Mouse (Mus musculus) right cerebral cortex, postnatal 10 days (tissue): ENCODE results near the gene Gstm2.
A peak's percentile ranks its signal among the peaks of the same experiment; 100 is the strongest.

Experiments used
- DNase-seq, 2 experiments: peaks; one replicate each; pipeline ENCODE4 v3.0.0; 2021; ENCODE audit warnings: low spot score in 2 of 2

Gstm2 gene

DNA sequence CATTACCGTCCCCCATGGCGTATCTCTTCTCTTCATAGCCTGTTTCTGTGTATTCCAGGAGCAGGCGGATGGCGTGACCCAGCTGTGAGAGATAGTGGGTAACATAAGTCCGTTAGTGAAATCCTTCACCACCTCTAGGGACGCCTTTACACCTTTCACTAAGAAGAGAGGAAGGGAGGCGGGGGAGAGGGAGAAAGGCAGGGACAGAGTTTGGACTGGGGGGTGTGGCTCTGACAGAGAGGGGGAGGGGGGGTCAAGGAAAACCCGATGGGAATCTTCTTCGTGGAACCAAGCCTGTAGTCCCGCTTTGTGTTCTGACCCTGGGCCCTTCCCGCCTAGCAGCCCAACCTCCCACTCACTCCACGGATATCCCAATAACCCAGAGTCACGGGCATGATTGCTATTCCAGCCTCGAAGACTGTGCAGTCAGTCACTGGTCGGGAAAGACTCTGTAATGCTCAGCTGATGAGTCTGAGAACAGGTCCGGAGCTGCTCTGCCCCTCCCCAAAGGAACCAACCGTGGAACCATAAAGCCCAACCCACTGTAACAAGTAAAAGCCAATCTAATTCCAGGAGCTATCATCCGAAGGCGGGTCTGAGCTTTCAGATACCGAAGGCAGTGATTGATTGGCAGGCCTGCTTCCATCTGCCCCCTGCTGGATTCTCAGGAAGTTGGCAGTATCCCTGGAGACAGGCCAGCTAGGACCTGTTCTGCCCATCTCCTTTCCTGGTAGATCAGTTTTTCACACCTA, 42.8 kb downstream of the Gstm2 start, which contains the start of gene Gstm6:
Gene Gstm6 (minus strand): TSS at position 511 of the 752 bp plus-strand sequence.
- peak; percentile 61 to 72 for DNase-seq

DNA sequence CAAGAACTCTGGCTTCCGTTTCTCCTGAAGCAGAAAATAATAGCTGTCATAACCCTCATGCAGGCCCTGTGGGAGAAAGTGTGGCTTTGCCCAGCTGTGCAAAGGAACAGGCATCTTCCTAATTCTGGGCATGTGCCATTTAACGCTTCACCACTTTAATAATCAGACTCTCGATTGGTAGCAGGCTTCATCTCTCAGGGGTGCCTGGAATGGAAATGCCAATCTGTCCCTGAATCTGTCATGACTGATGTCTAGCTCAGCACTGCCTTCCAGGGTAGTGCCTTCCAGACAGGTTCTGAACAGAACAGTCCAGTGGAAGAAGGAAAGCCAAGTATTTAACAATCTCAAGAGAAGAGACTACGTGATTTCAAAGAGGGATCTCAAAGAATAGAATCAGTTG, 45.0 kb downstream of the Gstm2 start:
- DNase-seq = no peak

DNA sequence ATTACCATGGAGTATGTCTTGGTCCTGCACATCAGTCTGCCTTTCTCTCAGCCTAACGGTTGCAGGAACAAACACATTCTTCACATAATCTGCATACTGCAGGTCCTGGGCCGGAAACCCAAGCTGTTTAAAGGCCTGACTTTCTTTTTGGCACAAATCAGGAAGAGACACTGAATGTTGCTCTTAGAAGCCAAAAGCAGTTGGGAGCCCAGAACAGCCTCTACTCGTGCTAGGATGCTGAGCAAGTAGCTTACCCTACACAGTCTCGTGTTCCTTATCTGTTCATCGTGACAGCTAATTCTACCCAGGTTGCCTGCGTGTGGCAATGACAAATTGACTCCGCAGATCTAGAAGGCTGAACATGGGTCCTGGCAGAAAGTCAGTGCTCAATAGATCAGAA, 45.7 kb downstream of the Gstm2 start:
- peak in 1 of 2 experiments; percentile 54 for DNase-seq

DNA sequence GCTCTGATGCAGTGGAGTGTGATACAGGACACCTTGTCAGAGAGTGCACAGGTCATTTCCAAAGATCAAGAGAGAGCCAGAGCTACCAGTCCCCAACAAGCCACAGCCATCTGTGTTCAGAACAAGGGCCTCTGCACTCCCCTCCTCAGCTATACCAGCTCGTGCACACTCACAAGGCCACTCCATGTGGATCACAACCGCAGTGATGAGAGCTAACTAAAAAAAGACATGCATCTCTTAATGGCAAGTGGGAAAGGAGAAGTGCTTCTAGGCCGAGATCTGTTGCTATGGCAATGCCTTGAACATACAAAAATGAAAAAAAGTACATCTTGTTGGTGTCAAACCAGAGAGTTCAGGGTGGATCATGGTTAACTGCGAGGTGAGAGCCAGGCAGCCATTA, 46.4 kb downstream of the Gstm2 start:
- DNase-seq = peak; percentile 57 to 82

DNA sequence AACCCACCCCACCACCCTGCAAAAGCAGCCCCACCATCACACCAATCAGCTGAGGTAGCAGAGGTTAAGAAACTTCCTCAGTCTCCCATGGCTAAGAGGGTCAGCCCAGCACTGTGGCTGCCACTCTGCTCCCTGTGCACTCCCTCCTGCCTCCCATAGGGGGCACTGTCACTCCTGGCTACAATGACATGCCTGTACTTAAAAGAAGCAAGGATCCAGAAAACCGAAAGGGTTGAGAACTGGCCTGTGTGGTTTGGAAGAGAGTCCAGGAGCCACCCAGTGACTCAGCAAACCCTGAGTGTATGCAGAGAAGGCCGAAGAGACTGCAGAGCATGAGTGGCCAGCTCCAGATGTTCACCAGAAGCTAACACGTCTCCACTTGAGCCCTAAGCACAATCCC, 46.9 kb downstream of the Gstm2 start:
- DNase-seq = peak; percentile 50 to 59

DNA sequence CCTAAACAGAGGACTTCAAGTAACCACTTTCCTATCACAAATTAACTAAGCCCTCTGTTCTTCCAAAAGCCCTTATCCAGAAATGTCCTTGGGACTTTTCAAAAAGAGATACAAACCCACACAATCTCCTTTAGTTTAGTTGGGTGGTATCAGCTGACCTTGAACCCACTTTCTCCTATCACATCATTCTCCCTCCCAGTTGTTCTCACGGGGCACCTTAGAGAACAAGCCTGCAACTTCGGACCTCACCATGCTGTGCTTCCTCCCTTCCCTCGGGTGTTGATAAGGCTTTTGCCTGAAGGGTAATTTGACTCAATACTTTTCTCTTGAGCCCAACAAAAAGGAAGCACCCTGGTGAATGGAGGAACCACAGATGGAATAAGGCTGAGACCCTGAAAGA, 50.4 kb downstream of the Gstm2 start:
- DNase-seq = no peak

DNA sequence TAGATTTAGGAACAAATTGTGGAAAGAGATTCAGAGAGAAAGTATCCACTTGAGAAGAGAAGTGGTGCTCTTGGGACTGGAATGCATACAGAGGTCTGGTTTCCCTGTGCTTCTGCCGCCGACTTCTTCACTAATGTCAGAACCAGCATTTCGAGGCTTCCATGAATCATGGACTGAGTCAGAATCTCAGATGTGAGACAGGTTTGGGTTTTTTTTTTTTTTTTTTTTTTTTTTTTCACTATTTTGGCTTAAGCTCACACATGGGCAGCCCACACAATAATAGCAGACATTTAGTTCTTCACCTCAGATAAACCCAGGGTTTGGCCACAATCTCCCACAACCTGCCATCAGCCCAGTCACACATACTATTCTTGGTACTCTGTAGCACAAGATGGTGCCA, 51.0 kb downstream of the Gstm2 start:
- DNase-seq = no peak

DNA sequence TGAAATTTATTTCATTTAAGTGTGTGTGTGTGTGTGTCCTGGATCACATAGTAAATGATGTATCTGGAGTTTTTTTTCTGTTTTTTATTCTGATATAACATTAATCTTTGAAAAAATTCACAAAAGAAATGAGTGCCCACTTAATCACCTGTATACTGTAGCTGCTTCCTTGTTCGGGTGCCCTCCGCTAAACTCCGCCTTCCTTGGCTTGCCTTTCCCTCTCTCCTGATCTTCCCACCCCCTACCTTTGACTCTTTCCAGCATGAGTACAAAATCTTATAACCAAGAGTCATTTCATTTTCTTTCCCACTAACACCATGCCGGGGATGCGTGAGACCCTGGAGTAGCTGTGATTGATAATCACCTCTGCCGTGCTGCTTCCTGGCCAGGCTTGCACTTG, 54.1 kb downstream of the Gstm2 start:
- no peak for DNase-seq
